Mouse (Mus musculus) midbrain, embryonic 14.5 days (tissue): ENCODE results near the gene Kat2b. TPM values are rescaled to one million over a fixed set of nuclear protein-coding genes. Genes with fewer than 3 reads are reported as not detected.

Experiments used
- ATAC-seq: fragments of 200-750 bp; cut with Nextera tagmentation; 2 replicates; pipeline ENCODE4 v1.8.0; 2017; ENCODE audit warnings: moderate number of reproducible peaks, moderate library complexity; ENCODE audit not compliant: low FRiP score, low TSS enrichment
- DNase-seq: peaks from one replicate; pipeline ENCODE4 v3.0.0-alpha.2; 2015
- H3K27ac ChIP-seq: fragments of 300-500 bp; sonication (generic); replicated peaks from 2 replicates; pipeline ENCODE4 v1.5.1; 2014; ENCODE audit warnings: mild to moderate bottlenecking, low read depth, low read length, moderate library complexity
- H3K27me3 ChIP-seq: fragments of 300-500 bp; sonication (generic); 2 replicates; pipeline ENCODE4 v1.6.1; 2014; ENCODE audit warnings: low read length, control low read depth, mixed read lengths; ENCODE audit not compliant: control insufficient read depth, insufficient read depth
- H3K36me3 ChIP-seq: fragments of 300-500 bp; sonication (generic); 2 replicates; pipeline ENCODE4 v1.6.1; 2014; ENCODE audit warnings: low read length, control low read depth; ENCODE audit not compliant: control insufficient read depth, insufficient read depth
- H3K4me1 ChIP-seq: fragments of 300-500 bp; sonication (generic); 2 replicates; pipeline ENCODE4 v1.6.1; 2014; ENCODE audit warnings: mild to moderate bottlenecking, antibody characterized with exemption, low read length, control low read depth; ENCODE audit not compliant: control insufficient read depth, insufficient read depth
- H3K4me2 ChIP-seq: fragments of 300-500 bp; sonication (generic); 2 replicates; pipeline ENCODE4 v1.6.1; 2014; ENCODE audit warnings: mild to moderate bottlenecking, low read length, moderate library complexity
- H3K4me3 ChIP-seq: fragments of 300-500 bp; sonication (generic); replicated peaks from 2 replicates; pipeline ENCODE4 v1.5.1; 2014; ENCODE audit warnings: low read depth, low read length
- H3K9ac ChIP-seq: fragments of 300-500 bp; sonication (generic); replicated peaks from 2 replicates; pipeline ENCODE4 v1.6.1; 2014; ENCODE audit warnings: mild to moderate bottlenecking, low read length, moderate library complexity
- H3K9me3 ChIP-seq: fragments of 300-500 bp; sonication (generic); 2 replicates; pipeline ENCODE4 v1.6.1; 2016; ENCODE audit warnings: low read length, control low read depth, mixed read lengths; ENCODE audit not compliant: control insufficient read depth
- WGBS: fragments of 180-500 bp; shearing (Covaris S2); extraction: QIAGEN DNeasy Blood & Tissue Kit; methylation state at CpG from one replicate; pipeline ENCODE4 v1.1.7; 2014; 5-methylcytosine and 5-hydroxymethylcytosine counted together
- polyA plus RNA-seq: library from polyadenylated mRNA; unstranded; fragments of >200 nt; fragmentation: Nextera tagmentation; extraction: Ambion mirVana; gene quantifications from 2 replicates; pipeline ENCODE4 v1.2.1, GENCODE M21; 2014

Kat2b gene
- polyA plus RNA-seq, 1 experiment from 2014 or later: 9.4 TPM

DNA sequence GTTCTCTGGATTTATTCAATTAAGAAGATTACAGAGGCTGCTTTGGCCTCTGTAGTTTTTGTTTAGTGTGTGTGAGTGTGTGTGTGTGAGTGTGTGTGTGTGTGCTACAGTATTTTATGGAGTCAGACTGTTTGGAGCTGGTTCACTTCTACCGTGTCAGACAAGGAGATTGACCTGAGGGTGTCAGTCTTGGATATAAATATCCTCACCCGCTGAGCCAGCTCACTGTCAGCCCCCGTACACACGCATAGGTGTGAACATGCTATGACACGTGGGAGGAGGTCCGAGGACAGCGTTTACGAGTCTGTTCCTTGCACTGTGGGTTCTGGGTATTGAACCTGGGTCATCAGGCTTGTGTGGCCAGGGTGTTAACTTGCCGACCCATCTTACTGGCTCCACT, 57.1 kb downstream of the Kat2b start:
- Histone ChIP-seq H3K9me3 (no peaks in the 10 kb centered on the region), H3K27me3 (no peaks in the 10 kb centered on the region), H3K4me1 (no peaks in the 10 kb centered on the region), H3K4me3 (no peak overlapping the region), H3K4me2 (no peak overlapping the region), H3K27ac (no peak overlapping the region), H3K36me3 (peaks cover 12% of the 10 kb centered on the region), H3K9ac (no peak overlapping the region)
- WGBS: 94% methylated on average over 9 of the region's 9 CpGs
- no peak for ATAC-seq
- DNase-seq: no peak

- ATAC-seq: no peak
- no peaks in the 10 kb centered on the region for H3K9me3 ChIP-seq
- no peak overlapping the region for H3K4me3 ChIP-seq
- 93% methylated on average over 3 of the region's 3 CpGs for WGBS
- H3K27ac ChIP-seq: no peak overlapping the region
- DNase-seq: no peak
- H3K4me1 ChIP-seq: no peaks in the 10 kb centered on the region
- no peaks in the 10 kb centered on the region for H3K27me3 ChIP-seq
- H3K36me3 ChIP-seq: peaks cover 17% of the 10 kb centered on the region
- H3K9ac ChIP-seq: no peak overlapping the region
- no peak overlapping the region for H3K4me2 ChIP-seq
Measured at GRCm38 (mm10) chr17:53626160-53626559, 59.5 kb downstream of the Kat2b start.

GRCm38 (mm10) chr17:53627497-53627896, 60.8 kb downstream of the Kat2b start:
- no peak overlapping the region for H3K27ac ChIP-seq
- no peak overlapping the region for H3K4me3 ChIP-seq

DNA sequence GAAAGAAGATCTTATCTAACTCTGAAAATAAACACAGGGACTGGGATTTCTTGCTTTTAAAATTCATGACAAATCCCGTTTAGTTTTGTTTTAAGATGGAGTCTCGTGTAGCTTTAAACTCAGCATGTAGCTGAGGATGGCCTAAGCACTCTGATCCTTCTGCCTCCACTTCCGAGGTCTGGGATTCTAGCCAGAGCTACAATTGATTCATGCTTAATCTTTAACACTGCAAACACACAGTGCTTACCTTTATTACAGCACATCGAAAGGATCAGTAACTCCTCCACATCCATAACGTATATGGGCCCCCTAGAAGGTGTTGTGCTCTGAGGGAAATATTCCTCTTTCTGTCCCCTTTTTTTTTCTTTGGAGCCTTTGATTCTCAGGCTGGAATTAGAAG, 61.5 kb downstream of the Kat2b start:
- ATAC-seq: no peak
- Histone ChIP-seq H3K4me3 (no peak overlapping the region), H3K9me3 (no peaks in the 10 kb centered on the region), H3K27me3 (no peaks in the 10 kb centered on the region), H3K4me1 (no peaks in the 10 kb centered on the region), H3K27ac (no peak overlapping the region), H3K4me2 (no peak overlapping the region), H3K9ac (no peak overlapping the region), H3K36me3 (peaks cover 24% of the 10 kb centered on the region)
- DNase-seq: no peak
- WGBS: 73% methylated on average over 5 of the region's 5 CpGs

More at GRCm38 (mm10) chr17:53627497-53627896, 60.8 kb downstream of the Kat2b start:
- DNase-seq (no peak), ATAC-seq (no peak)
- Histone ChIP-seq H3K4me1 (no peaks in the 10 kb centered on the region), H3K9ac (no peak overlapping the region), H3K27me3 (no peaks in the 10 kb centered on the region), H3K9me3 (no peaks in the 10 kb centered on the region), H3K36me3 (peaks cover 18% of the 10 kb centered on the region), H3K4me2 (no peak overlapping the region)
- 86% methylated on average over 4 of the region's 4 CpGs for WGBS

DNA sequence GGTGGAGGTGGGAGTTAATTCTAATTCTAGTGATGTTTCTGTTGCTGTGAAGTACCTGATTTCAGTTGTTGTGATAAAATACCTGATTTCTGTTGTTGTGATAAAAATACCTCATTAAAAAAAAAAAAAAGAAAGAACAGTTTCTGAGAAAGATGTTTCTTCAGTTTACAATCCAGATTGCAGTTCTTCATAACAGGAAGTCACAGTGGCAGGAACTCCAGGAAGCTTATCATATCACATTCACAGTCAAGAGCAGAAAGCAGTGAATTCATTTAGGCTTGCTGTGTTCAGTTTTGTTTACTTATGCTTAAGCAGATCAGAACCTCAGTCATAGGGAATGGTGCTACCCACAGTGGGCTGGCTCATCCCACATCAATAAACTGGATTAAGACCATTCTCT, 64.7 kb downstream of the Kat2b start:
- Histone ChIP-seq H3K27me3 (no peaks in the 10 kb centered on the region), H3K36me3 (peaks cover 16% of the 10 kb centered on the region), H3K9me3 (no peaks in the 10 kb centered on the region), H3K4me3 (no peak overlapping the region), H3K9ac (no peak overlapping the region), H3K4me2 (no peak overlapping the region), H3K4me1 (no peaks in the 10 kb centered on the region), H3K27ac (no peak overlapping the region)
- no peak for ATAC-seq
- no peak for DNase-seq

GRCm38 (mm10) chr17:53643360-53643759, 76.7 kb downstream of the Kat2b start:
- no peak overlapping the region for H3K27ac ChIP-seq

DNA sequence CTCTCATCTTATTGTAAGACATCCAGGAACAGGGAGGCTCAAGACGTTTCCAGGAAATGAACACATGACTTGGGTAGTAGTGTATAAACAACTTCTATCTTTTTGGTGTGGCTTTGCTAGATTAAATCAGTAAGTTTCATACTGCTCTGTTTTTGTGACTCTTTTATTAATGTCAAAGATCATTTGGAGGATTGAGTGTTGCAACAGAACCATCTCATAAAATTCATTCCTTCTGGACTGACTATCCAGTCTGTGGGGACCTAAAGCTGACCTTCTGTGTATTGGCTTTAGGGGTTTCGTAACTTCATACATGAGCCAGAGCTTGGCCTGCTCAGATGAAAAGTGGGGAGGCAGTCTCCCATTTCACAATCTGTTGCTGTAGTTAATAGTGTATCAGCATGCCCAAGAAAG, 83.6 kb downstream of the Kat2b start:
- H3K4me2 ChIP-seq: no peak overlapping the region
- ATAC-seq: no peak
- H3K27me3 ChIP-seq: no peaks in the 10 kb centered on the region
- no peaks in the 10 kb centered on the region for H3K4me1 ChIP-seq
- no peak for DNase-seq
- no peak overlapping the region for H3K9ac ChIP-seq
- no peak overlapping the region for H3K4me3 ChIP-seq
- 84% methylated on average over 2 of the region's 2 CpGs for WGBS
- H3K27ac ChIP-seq: no peak overlapping the region
- peaks cover 43% of the 10 kb centered on the region for H3K36me3 ChIP-seq
- no peaks in the 10 kb centered on the region for H3K9me3 ChIP-seq

More at GRCm38 (mm10) chr17:53643360-53643759, 76.7 kb downstream of the Kat2b start:
- no peaks in the 10 kb centered on the region for H3K27me3 ChIP-seq
- no peaks in the 10 kb centered on the region for H3K4me1 ChIP-seq
- peaks cover 68% of the 10 kb centered on the region for H3K36me3 ChIP-seq
- no peak overlapping the region for H3K9ac ChIP-seq
- 92% methylated on average over 4 of the region's 4 CpGs for WGBS
- no peak overlapping the region for H3K4me2 ChIP-seq
- no peak overlapping the region for H3K4me3 ChIP-seq
- DNase-seq (no peak), ATAC-seq (no peak)
- no peaks in the 10 kb centered on the region for H3K9me3 ChIP-seq

DNA sequence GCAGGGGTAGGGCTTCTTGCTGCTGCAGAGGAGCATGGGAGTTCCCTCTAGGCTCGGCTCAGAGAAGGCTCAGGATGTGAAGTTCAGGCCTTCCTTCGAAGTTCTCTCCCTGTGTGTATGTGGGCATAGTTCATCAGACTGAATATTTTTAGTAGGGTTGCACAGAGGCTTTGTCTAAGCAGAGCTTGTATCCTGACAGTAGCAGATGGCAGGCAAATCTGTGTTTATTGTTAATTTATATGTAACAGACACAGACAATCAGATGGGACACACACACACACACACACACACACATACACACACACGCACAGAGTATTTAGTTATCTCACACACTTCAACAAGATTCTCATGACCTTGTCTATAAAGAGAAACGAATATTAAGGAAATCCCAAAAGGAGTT, 87.9 kb downstream of the Kat2b start:
- H3K4me2 ChIP-seq: no peak overlapping the region
- ATAC-seq (no peak), DNase-seq (no peak)
- 90% methylated on average over 4 of the region's 4 CpGs for WGBS
- no peaks in the 10 kb centered on the region for H3K4me1 ChIP-seq
- H3K4me3 ChIP-seq: no peak overlapping the region
- H3K9me3 ChIP-seq: no peaks in the 10 kb centered on the region
- no peak overlapping the region for H3K9ac ChIP-seq
- H3K36me3 ChIP-seq: peaks cover 35% of the 10 kb centered on the region
- no peak overlapping the region for H3K27ac ChIP-seq
- H3K27me3 ChIP-seq: no peaks in the 10 kb centered on the region

DNA sequence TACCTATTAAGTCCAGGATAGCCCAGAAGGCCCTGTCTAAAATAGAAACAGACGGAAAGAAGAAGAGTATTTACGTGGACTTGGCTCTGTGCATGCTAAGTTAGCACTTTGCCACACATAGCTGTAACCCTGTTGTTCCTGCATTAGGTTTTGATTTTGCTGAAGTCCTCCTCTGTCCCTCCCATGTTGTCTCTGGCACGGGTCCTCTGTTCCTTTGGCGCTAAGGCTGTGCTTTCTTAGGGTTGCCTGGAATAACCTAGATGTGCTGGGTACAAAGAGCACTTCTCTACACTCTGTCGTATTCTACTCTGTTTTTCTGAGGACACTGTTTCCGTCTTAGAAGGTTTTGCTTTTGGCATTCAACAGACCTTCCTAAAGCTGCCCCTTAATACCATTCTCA, 88.4 kb downstream of the Kat2b start:
- no peak overlapping the region for H3K27ac ChIP-seq
- no peak overlapping the region for H3K9ac ChIP-seq

More for the DNA sequence above, 88.4 kb downstream of the Kat2b start:
- Histone ChIP-seq H3K9me3 (no peaks in the 10 kb centered on the region), H3K4me2 (no peak overlapping the region), H3K4me1 (no peaks in the 10 kb centered on the region), H3K36me3 (peaks cover 37% of the 10 kb centered on the region), H3K4me3 (no peak overlapping the region), H3K27me3 (no peaks in the 10 kb centered on the region)
- DNase-seq (no peak), ATAC-seq (no peak)
- WGBS: 92% methylated on average over 6 of the region's 6 CpGs
